Mouse (Mus musculus): ENCODE results near the gene Cpne6.

GRCm38 (mm10) chr14:55515846-55516245 is 5.6 kb downstream of the Cpne6 start:
- TF ChIP-seq MEF2A (IDR thresholded peaks at IDR 0.05; ENCODE audit: extremely low read depth, insufficient replicate concordance, low read depth, low read length, poor library complexity, severe bottlenecking) (no peak), CTCF (IDR thresholded peaks at IDR 0.05 in 2 of 3, conservative IDR thresholded peaks at IDR 0.05 in 1 of 3; ENCODE audit: control insufficient read depth in 1 of 3, insufficient read depth in 1 of 3, low read depth in 2 of 3, low read length in 3 of 3, poor library complexity in 1 of 3, severe bottlenecking in 1 of 3) (no peak), GABPA (IDR thresholded peaks at IDR 0.05; ENCODE audit: low read depth, low read length) (no peak), RCOR1 (IDR thresholded peaks at IDR 0.05; ENCODE audit: low read depth, low read length) (no peak), ZC3H11A (IDR thresholded peaks at IDR 0.05; ENCODE audit: low read depth, low read length) (no peak), MAZ (IDR thresholded peaks at IDR 0.05; ENCODE audit: low read depth, low read length) (no peak)
